Mouse (Mus musculus): ENCODE data around the gene Mlh1. TPM values are rescaled to one million over a fixed set of nuclear protein-coding genes. Genes with fewer than 3 reads are reported as not detected.

The Mlh1 gene
- polyA plus RNA-seq, 1 experiment from 2014 or later = 33.2 TPM

DNA sequence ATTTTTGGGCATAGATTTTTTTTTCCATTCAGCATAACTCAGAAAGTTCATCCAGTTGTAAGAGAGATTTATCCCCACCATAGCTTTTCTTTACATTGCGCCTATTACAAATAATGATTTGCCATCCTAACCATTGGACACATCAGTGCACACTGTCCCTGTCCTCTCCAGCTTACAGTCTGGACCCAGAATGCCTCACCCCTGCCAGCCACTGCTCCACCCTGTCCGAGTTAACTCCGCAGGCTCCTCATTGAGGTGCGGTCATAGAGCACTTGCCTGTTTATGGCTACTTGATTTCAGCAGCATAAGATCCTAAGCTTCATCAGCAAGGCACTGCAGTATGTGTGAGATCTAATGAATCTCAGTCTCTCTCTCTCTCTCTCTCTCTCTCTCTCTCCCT, 61.2 kb downstream of the Mlh1 start:
- Histone ChIP-seq H3K4me1 (replicated peaks) (no peaks in the 10 kb centered on the region), H3K4me3 (replicated peaks) (no peak overlapping the region), H3K4me2 (replicated peaks) (no peak overlapping the region), H3K27ac (no peak overlapping the region), H3K9me3 (no peaks in the 10 kb centered on the region), H3K9ac (replicated peaks) (no peak overlapping the region), H3K27me3 (no peaks in the 10 kb centered on the region), H3K36me3 (peaks cover 40% of the 10 kb centered on the region)
- WGBS = 92% methylated on average over 4 of the region's 4 CpGs
- ATAC-seq = no peak

- 95% methylated on average over 7 of the region's 7 CpGs for WGBS
- Histone ChIP-seq H3K4me2 (replicated peaks) (no peak overlapping the region), H3K27me3 (no peaks in the 10 kb centered on the region), H3K4me1 (replicated peaks) (no peaks in the 10 kb centered on the region), H3K36me3 (peaks cover 30% of the 10 kb centered on the region), H3K27ac (no peak overlapping the region), H3K4me3 (replicated peaks) (no peak overlapping the region), H3K9ac (replicated peaks) (no peak overlapping the region), H3K9me3 (no peaks in the 10 kb centered on the region)
- no peak for ATAC-seq
These were observed 62.4 kb downstream of the Mlh1 start for GRCm38 (mm10) chr9:111209158-111209699.

- Histone ChIP-seq H3K27ac (no peak overlapping the region), H3K9ac (replicated peaks) (no peak overlapping the region), H3K36me3 (peaks cover 26% of the 10 kb centered on the region), H3K4me1 (replicated peaks) (no peaks in the 10 kb centered on the region), H3K27me3 (no peaks in the 10 kb centered on the region), H3K9me3 (no peaks in the 10 kb centered on the region), H3K4me2 (replicated peaks) (no peak overlapping the region), H3K4me3 (replicated peaks) (no peak overlapping the region)
- 96% methylated on average over 3 of the region's 3 CpGs for WGBS
- no peak for ATAC-seq
These were observed 63.4 kb downstream of the Mlh1 start for GRCm38 (mm10) chr9:111208185-111208584.

DNA sequence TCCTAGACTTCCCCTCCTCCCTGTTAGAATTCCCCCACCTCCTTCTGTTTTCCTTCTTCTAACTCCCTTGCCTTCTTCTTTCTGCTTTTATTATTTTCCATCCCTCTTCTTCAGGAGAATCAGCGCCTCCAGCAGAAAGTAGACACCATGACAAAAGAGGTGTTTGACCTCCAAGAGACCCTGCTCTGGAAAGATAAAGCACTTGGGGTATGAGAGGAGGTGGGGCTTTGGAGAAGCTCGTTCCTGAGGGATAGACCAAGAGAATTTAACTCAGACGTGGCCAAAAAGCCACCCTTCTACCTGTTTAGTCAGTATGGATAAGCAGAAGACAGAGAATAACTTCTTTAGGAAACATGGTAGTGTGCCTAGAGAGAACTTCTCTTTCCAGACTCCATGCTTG, 63.9 kb downstream of the Mlh1 start:
- no peaks in the 10 kb centered on the region for H3K27me3 ChIP-seq
- no peak overlapping the region for H3K27ac ChIP-seq
- 49% methylated on average over 3 of the region's 3 CpGs for WGBS
- no peaks in the 10 kb centered on the region for H3K4me1 ChIP-seq (replicated peaks)
- no peak overlapping the region for H3K9ac ChIP-seq (replicated peaks)
- no peak overlapping the region for H3K4me3 ChIP-seq (replicated peaks)
- no peak overlapping the region for H3K4me2 ChIP-seq (replicated peaks)
- peaks cover 27% of the 10 kb centered on the region for H3K36me3 ChIP-seq
- ATAC-seq = no peak
- H3K9me3 ChIP-seq = no peaks in the 10 kb centered on the region

DNA sequence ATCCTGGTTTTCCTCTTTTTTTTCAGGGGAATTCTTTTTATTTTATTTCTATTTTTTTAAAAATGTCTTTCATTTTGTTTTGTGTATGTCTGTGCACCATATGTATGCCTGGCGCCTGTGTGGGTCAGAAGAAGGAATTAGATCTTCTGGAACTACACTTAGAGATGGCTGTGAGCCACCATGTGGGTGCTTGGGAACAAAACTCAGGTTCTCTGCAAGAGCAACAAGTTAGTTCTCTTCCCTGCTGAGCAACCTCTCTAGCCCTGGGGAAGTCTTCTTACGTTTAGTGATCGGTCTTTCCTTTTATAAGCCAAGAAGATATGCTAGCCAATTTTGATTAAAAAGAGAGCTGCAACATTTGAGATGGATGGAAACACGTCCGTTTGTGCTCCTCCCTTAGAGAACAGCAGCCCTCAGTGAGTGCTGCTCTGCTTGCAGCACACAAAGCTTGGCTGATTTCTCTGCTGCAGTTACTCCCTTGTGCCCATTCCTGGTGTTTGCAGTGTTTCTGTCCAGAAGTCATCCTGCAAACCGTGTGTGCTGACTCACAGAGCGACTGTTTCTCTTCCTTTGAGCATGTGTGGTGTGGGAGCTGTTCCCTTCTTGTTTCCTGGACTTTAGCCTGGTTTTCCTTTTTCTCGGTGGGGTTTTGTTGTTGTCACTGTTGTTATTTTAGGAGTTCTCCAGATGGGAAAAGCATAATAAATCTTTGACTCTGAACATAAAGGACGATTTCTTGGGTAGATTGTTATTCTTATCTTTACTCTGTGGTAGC, 66.8 kb downstream of the Mlh1 start:
- WGBS = 89% methylated on average over 9 of the region's 9 CpGs

GRCm38 (mm10) chr9:111200208-111200607, 71.4 kb downstream of the Mlh1 start:
- H3K9ac ChIP-seq (replicated peaks) = no peak overlapping the region
- no peaks in the 10 kb centered on the region for H3K4me1 ChIP-seq (replicated peaks)
- no peak overlapping the region for H3K27ac ChIP-seq
- no peak overlapping the region for H3K4me2 ChIP-seq (replicated peaks)
- peaks cover 25% of the 10 kb centered on the region for H3K36me3 ChIP-seq
- no peaks in the 10 kb centered on the region for H3K27me3 ChIP-seq
- no peak overlapping the region for H3K4me3 ChIP-seq (replicated peaks)
- no peak for ATAC-seq
- no peaks in the 10 kb centered on the region for H3K9me3 ChIP-seq

More for the DNA sequence above, 66.8 kb downstream of the Mlh1 start:
- Histone ChIP-seq H3K27ac (no peak overlapping the region), H3K9me3 (no peaks in the 10 kb centered on the region), H3K4me1 (replicated peaks) (no peaks in the 10 kb centered on the region), H3K4me2 (replicated peaks) (no peak overlapping the region), H3K36me3 (peaks cover 38% of the 10 kb centered on the region), H3K27me3 (no peaks in the 10 kb centered on the region), H3K4me3 (replicated peaks) (no peak overlapping the region), H3K9ac (replicated peaks) (no peak overlapping the region)
- no peak for ATAC-seq

GRCm38 (mm10) chr9:111198332-111198731, 73.3 kb downstream of the Mlh1 start:
- Histone ChIP-seq H3K4me3 (replicated peaks) (no peak overlapping the region), H3K36me3 (peaks cover 24% of the 10 kb centered on the region), H3K9me3 (no peaks in the 10 kb centered on the region), H3K9ac (replicated peaks) (no peak overlapping the region), H3K27me3 (no peaks in the 10 kb centered on the region), H3K27ac (no peak overlapping the region), H3K4me2 (replicated peaks) (no peak overlapping the region), H3K4me1 (replicated peaks) (no peaks in the 10 kb centered on the region)
- ATAC-seq = no peak
- WGBS = 89% methylated on average over 1 of the region's 1 CpGs

DNA sequence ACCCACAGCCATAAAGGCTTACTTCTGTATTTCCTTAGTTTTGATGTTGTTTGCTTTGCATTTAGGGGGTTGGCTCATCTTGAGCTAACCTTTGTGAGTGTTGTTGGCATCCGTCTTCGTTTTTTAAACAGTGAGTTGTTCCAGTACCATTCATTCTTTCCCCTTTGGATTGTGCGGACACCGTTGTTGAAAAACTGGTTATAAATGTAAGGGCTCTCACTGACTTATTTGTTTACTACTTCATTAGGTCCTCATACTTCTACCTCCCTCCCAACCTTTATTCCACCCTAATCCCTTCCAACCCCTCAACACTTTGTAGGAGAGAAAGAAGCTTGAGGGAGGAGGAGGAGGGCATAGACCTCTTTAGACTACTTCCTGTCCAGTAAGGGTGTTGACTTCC, 73.9 kb downstream of the Mlh1 start:
- no peaks in the 10 kb centered on the region for H3K4me1 ChIP-seq (replicated peaks)
- 93% methylated on average over 4 of the region's 4 CpGs for WGBS
- no peaks in the 10 kb centered on the region for H3K27me3 ChIP-seq
- ATAC-seq = no peak
- H3K4me2 ChIP-seq (replicated peaks) = no peak overlapping the region
- no peak overlapping the region for H3K27ac ChIP-seq
- no peak overlapping the region for H3K9ac ChIP-seq (replicated peaks)
- H3K36me3 ChIP-seq = peaks cover 28% of the 10 kb centered on the region
- H3K9me3 ChIP-seq = no peaks in the 10 kb centered on the region
- H3K4me3 ChIP-seq (replicated peaks) = no peak overlapping the region

- Histone ChIP-seq H3K27ac (no peak overlapping the region), H3K27me3 (no peaks in the 10 kb centered on the region), H3K9ac (replicated peaks) (no peak overlapping the region), H3K4me2 (replicated peaks) (no peak overlapping the region), H3K36me3 (peaks cover 25% of the 10 kb centered on the region), H3K4me3 (replicated peaks) (no peak overlapping the region), H3K9me3 (no peaks in the 10 kb centered on the region), H3K4me1 (replicated peaks) (no peaks in the 10 kb centered on the region)
- 98% methylated on average over 3 of the region's 3 CpGs for WGBS
- ATAC-seq = no peak
These were observed 74.5 kb downstream of the Mlh1 start for GRCm38 (mm10) chr9:111197116-111197515.

- H3K36me3 ChIP-seq = peaks cover 32% of the 10 kb centered on the region
- no peak for ATAC-seq
- WGBS = 93% methylated on average over 2 of the region's 2 CpGs
These were observed 78.4 kb downstream of the Mlh1 start for GRCm38 (mm10) chr9:111193211-111193610.

DNA sequence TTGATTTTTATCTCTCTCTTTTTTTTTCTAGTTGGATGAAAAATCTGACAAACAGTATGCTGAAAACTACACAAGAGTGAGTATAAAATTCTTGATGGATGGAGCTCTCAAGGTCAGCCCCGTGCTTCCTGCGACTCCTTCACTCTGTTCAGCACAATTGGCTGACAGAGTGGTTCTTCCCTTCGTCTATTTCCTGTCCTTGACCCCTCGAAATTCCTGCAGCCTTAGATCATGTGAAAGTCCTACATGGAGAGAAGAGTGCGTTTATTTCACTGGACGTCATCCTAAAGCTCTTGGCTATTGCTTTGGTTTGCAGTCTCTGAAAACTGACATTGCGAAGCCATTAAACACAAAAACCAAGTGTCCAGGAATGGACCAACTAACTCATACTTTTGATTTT, 82.9 kb downstream of the Mlh1 start:
- no peak overlapping the region for H3K27ac ChIP-seq
- no peaks in the 10 kb centered on the region for H3K27me3 ChIP-seq
- WGBS = 95% methylated on average over 7 of the region's 7 CpGs
- peaks cover 15% of the 10 kb centered on the region for H3K4me1 ChIP-seq (replicated peaks)
- H3K9ac ChIP-seq (replicated peaks) = no peak overlapping the region
- no peaks in the 10 kb centered on the region for H3K9me3 ChIP-seq
- no peak overlapping the region for H3K4me2 ChIP-seq (replicated peaks)
- ATAC-seq = no peak
- H3K36me3 ChIP-seq = peaks cover 32% of the 10 kb centered on the region
- no peak overlapping the region for H3K4me3 ChIP-seq (replicated peaks)

More at GRCm38 (mm10) chr9:111193211-111193610, 78.4 kb downstream of the Mlh1 start:
- H3K4me1 ChIP-seq (replicated peaks) = no peaks in the 10 kb centered on the region
- no peaks in the 10 kb centered on the region for H3K27me3 ChIP-seq
- no peak overlapping the region for H3K9ac ChIP-seq (replicated peaks)
- H3K4me3 ChIP-seq (replicated peaks) = no peak overlapping the region
- no peaks in the 10 kb centered on the region for H3K9me3 ChIP-seq
- no peak overlapping the region for H3K4me2 ChIP-seq (replicated peaks)
- no peak overlapping the region for H3K27ac ChIP-seq

- WGBS = 84% methylated on average over 6 of the region's 6 CpGs
- Histone ChIP-seq H3K27me3 (no peaks in the 10 kb centered on the region), H3K4me3 (replicated peaks) (no peak overlapping the region), H3K4me1 (replicated peaks) (peaks cover 15% of the 10 kb centered on the region), H3K4me2 (replicated peaks) (no peak overlapping the region), H3K36me3 (peaks cover 21% of the 10 kb centered on the region), H3K9ac (replicated peaks) (no peak overlapping the region), H3K9me3 (no peaks in the 10 kb centered on the region), H3K27ac (no peak overlapping the region)
- no peak for ATAC-seq
These were observed 84.7 kb downstream of the Mlh1 start for GRCm38 (mm10) chr9:111186861-111187260.

DNA sequence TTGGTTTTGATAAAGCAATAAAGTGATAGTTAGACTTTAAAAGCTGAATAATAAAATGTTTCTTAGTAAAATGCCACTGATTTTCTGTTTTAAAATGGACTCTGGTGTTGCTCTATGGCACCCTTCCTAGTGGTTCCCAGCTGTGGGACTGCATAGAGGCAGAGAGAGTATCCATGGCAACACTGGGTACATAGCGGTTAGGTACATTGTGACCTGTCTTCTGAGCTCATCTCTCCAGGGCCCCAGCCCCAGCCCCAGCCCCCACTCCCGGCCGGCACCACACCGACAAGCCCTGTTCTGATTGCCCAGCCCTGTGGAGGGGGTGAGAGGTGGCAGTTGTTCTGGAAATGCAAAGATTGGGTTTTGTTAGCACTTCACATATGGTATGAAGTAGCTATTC, 86.7 kb downstream of the Mlh1 start:
- peak; percentile 86 for ATAC-seq
- H3K4me1 ChIP-seq (replicated peaks) = peaks cover 15% of the 10 kb centered on the region
- no peak overlapping the region for H3K4me2 ChIP-seq (replicated peaks)
- 0 out of 2 replicates have a peak overlapping the region, but pooled peaks have one; percentile 44 for H3K27ac ChIP-seq
- no peaks in the 10 kb centered on the region for H3K9me3 ChIP-seq
- peaks cover 10% of the 10 kb centered on the region for H3K36me3 ChIP-seq
- no peak overlapping the region for H3K9ac ChIP-seq (replicated peaks)
- WGBS = 17% methylated on average over 4 of the region's 4 CpGs
- no peaks in the 10 kb centered on the region for H3K27me3 ChIP-seq
- H3K4me3 ChIP-seq (replicated peaks) = no peak overlapping the region

Data from midbrain, embryonic 13.5 days (tissue).